Mouse (Mus musculus) adrenal gland, postnatal 4 days (tissue): ENCODE measurements around the gene Klf15. TPM values are rescaled to one million over a fixed set of nuclear protein-coding genes. Genes with fewer than 3 reads are reported as not detected.

Source experiments
- DNase-seq, 2 experiments: peaks; one replicate each; pipeline ENCODE4 v3.0.0; 2021 to 2022; ENCODE audit warnings: low spot score in 2 of 2, mixed read lengths in 2 of 2
- total RNA-seq, 2 experiments: library from RNA; stranded (reverse); gene quantifications; 2 replicates each; pipeline ENCODE4 v1.2.3; 2021

Klf15 gene
- total RNA-seq, 2 experiments from 2014 or later = 14.3 to 15.0 TPM

- no peak for DNase-seq
Observed at GRCm38 (mm10) chr6:90489532-90489931, 27.2 kb downstream of the Klf15 start.

- no peak for DNase-seq
Observed at GRCm38 (mm10) chr6:90490976-90491375, 28.6 kb downstream of the Klf15 start.

- DNase-seq = no peak
Observed at GRCm38 (mm10) chr6:90491956-90492744, 29.8 kb downstream of the Klf15 start.

GRCm38 (mm10) chr6:90494155-90494554, 31.8 kb downstream of the Klf15 start:
- DNase-seq = no peak

- DNase-seq = no peak
Observed at GRCm38 (mm10) chr6:90494566-90494965, 32.2 kb downstream of the Klf15 start.

- DNase-seq = no peak
Observed at GRCm38 (mm10) chr6:90495282-90495912, 33.0 kb downstream of the Klf15 start.

GRCm38 (mm10) chr6:90496217-90496616, 33.8 kb downstream of the Klf15 start:
- no peak for DNase-seq

- no peak for DNase-seq
Observed at GRCm38 (mm10) chr6:90499509-90499908, 37.1 kb downstream of the Klf15 start.

GRCm38 (mm10) chr6:90501222-90501940, 39.0 kb downstream of the Klf15 start:
- DNase-seq = no peak

GRCm38 (mm10) chr6:90505906-90506305, 43.5 kb downstream of the Klf15 start:
- no peak for DNase-seq

- DNase-seq = peak in 1 of 2 experiments; percentile 25
Observed at GRCm38 (mm10) chr6:90506673-90507311, 44.4 kb downstream of the Klf15 start.

- no peak for DNase-seq
Observed at GRCm38 (mm10) chr6:90507443-90507842, 45.1 kb downstream of the Klf15 start.

GRCm38 (mm10) chr6:90508197-90508624, 45.8 kb downstream of the Klf15 start:
- DNase-seq = no peak

GRCm38 (mm10) chr6:90509085-90509484, 46.7 kb downstream of the Klf15 start:
- DNase-seq = no peak

GRCm38 (mm10) chr6:90512416-90512815, 50.0 kb downstream of the Klf15 start:
- no peak for DNase-seq

- no peak for DNase-seq
Observed at GRCm38 (mm10) chr6:90513074-90513856, 50.9 kb downstream of the Klf15 start.

- no peak for DNase-seq
Observed at GRCm38 (mm10) chr6:90514369-90514768, 52.0 kb downstream of the Klf15 start.

GRCm38 (mm10) chr6:90514883-90515405, 52.6 kb downstream of the Klf15 start:
- DNase-seq = peak; percentile 65 to 69

- no peak for DNase-seq
Observed at GRCm38 (mm10) chr6:90518892-90519291, 56.5 kb downstream of the Klf15 start.

GRCm38 (mm10) chr6:90519375-90519774, 57.0 kb downstream of the Klf15 start:
- no peak for DNase-seq
